Mouse (Mus musculus) kidney, adult 2 months (tissue): ENCODE results near the gene Arhgap6.

Source experiments
- CTCF ChIP-seq: fragments of 200-500 bp; conservative IDR thresholded peaks from 2 replicates; pipeline ENCODE4 v1.5.1; 2011; ENCODE audit warnings: low read depth, mild to moderate bottlenecking, control low read depth, low read length, moderate library complexity, mixed read lengths; ENCODE audit not compliant: insufficient read depth, insufficient read length
- POLR2A ChIP-seq: fragments of 200-500 bp; IDR thresholded peaks from one replicate; pipeline ENCODE4 v1.6.1; 2011; ENCODE audit warnings: low read depth, low read length, control low read depth

GRCm38 (mm10) chrX:169299579-169299978, 504.7 kb downstream of the Arhgap6 start:
- TF ChIP-seq POLR2A (no peak), CTCF (0 out of 2 replicates have a peak, but pooled peaks have one; percentile 23)
